11 mouse cellular contexts compared by ENCODE assay signal in the genomic region with DNA sequence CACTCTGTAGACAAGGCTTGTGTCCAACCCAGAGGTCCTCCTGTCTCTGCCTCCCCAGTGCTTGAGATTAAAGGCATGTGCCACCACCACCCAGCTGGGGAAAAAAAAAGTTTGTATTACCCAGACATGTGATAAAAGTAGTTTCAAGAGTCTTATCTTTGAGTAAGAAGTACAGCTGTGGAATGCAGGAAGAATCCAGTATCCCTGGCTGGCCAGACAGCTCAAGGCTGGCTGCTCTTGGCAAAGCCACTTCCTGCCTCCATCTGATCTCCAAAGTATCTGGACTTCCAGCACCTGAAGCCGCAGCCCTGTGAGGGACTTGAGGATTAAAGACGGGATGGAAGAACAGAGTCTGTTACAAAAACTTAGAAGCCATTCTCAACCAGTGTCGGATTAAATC.
DNase-seq lines count a peak whose midpoint lies in the region; ATAC-seq and TF ChIP-seq lines count a peak whose summit lies in the region.
"Had no signal": no experiment of that assay in that cellular context is flagged by ENCODE, and none has a peak within 500 bp of the region (broad histone marks: within the 10 kb centered on the region; RNA-seq: fewer than 3 reads in every experiment).

No protein-coding gene starts in this region.

- TF ChIP-seq CTCF in layer of hippocampus, adult 2 months (conservative IDR thresholded peaks at IDR 0.05) = no peak
- no peak for TF ChIP-seq CTCF in G1E (IDR thresholded peaks at IDR 0.05; ENCODE audit: low read depth, low read length)
- TF ChIP-seq CTCF in hindbrain, postnatal 0 days (IDR thresholded peaks at IDR 0.05; ENCODE audit: low read depth) = no peak

- H3K27ac ChIP-seq in embryonic facial prominence, embryonic 12.5 days = peak overlapping the region; percentile 46; the same call in 1 of the 2 replicates
- no peak overlapping the region for H3K27ac ChIP-seq in embryonic facial prominence, embryonic 10.5 days (replicated peaks)
- H3K27ac ChIP-seq in layer of hippocampus, adult 2 months = peak overlapping the region; percentile 41; the same call in 1 of the 2 replicates
- peak overlapping the region; percentile 8; the same call in 1 of the 2 replicates for H3K27ac ChIP-seq in hindbrain, postnatal 0 days
- H3K27ac ChIP-seq: kidney, postnatal 0 days had no signal

- no peaks in the 10 kb centered on the region for H3K9me3 ChIP-seq in embryonic facial prominence, embryonic 12.5 days
- H3K9me3 ChIP-seq in embryonic facial prominence, embryonic 10.5 days = peaks cover 6% of the 10 kb centered on the region
- H3K9me3 ChIP-seq in G1E (replicated peaks) = no peaks in the 10 kb centered on the region
- H3K9me3 ChIP-seq in hindbrain, postnatal 0 days (ENCODE audit: low read length) = no peaks in the 10 kb centered on the region

- H3K36me3 ChIP-seq in embryonic facial prominence, embryonic 12.5 days = peaks cover 17% of the 10 kb centered on the region
- H3K36me3 ChIP-seq in embryonic facial prominence, embryonic 10.5 days (replicated peaks) = peaks cover 31% of the 10 kb centered on the region
- peaks cover 91% of the 10 kb centered on the region for H3K36me3 ChIP-seq in G1E (replicated peaks)
- 0 out of 2 replicates have a peak, but pooled peaks cover 15% of the 10 kb centered on the region for H3K36me3 ChIP-seq in hindbrain, postnatal 0 days (ENCODE audit: insufficient read depth, low read length)

- no peak for DNase-seq in embryonic facial prominence, embryonic 10.5 days (ENCODE audit: low spot score)
- no peak for DNase-seq in layer of hippocampus, adult 2 months (ENCODE audit: low spot score in 2 of 2)
- DNase-seq in layer of hippocampus, adult 18-20 months (ENCODE audit: low spot score in 2 of 2) = no peak
- no peak for DNase-seq in G1E (ENCODE audit: low spot score)
- no peak for DNase-seq in hindbrain, postnatal 0 days (ENCODE audit: low spot score)
- no peak for DNase-seq in cerebellum, postnatal 10 days
- DNase-seq: forebrain, postnatal 0 days; lung, postnatal 14 days had no signal

- no peak for ATAC-seq in embryonic facial prominence, embryonic 12.5 days (ENCODE audit: insufficient number of reproducible peaks, insufficient read depth, low FRiP score, low TSS enrichment)
- peak; percentile 64; the same call in 1 of the 2 replicates for ATAC-seq in G1E (ENCODE audit: extremely low read depth, insufficient number of reproducible peaks, low FRiP score, poor library complexity, severe bottlenecking)
- ATAC-seq in hindbrain, postnatal 0 days = no peak
- no peak for ATAC-seq in inflammation-experienced regulatory T-cells, adult 6 months
- ATAC-seq: forebrain, postnatal 0 days had no signal

- no peak overlapping the region for H3K9ac ChIP-seq in embryonic facial prominence, embryonic 12.5 days
- no peak overlapping the region for H3K9ac ChIP-seq in hindbrain, postnatal 0 days (replicated peaks; ENCODE audit: low read length)
- H3K9ac ChIP-seq: forebrain, postnatal 0 days had no signal

- H3K4me1 ChIP-seq in embryonic facial prominence, embryonic 12.5 days = peaks cover 31% of the 10 kb centered on the region
- H3K4me1 ChIP-seq in embryonic facial prominence, embryonic 10.5 days = peaks cover 57% of the 10 kb centered on the region
- H3K4me1 ChIP-seq in G1E (ENCODE audit: insufficient read depth, low read depth, low read length) = peaks cover 30% of the 10 kb centered on the region
- no peaks in the 10 kb centered on the region; the same call in 1 of the 2 replicates for H3K4me1 ChIP-seq in hindbrain, postnatal 0 days (ENCODE audit: insufficient read depth, low read length)

- 71% methylated on average over 3 of the region's 3 CpGs for WGBS in embryonic facial prominence, embryonic 12.5 days
- 80% methylated on average over 3 of the region's 3 CpGs for WGBS in embryonic facial prominence, embryonic 10.5 days
- 75% methylated on average over 3 of the region's 3 CpGs for WGBS in hindbrain, postnatal 0 days

- H3K4me3 ChIP-seq in embryonic facial prominence, embryonic 12.5 days = no peak overlapping the region
- H3K4me3 ChIP-seq in embryonic facial prominence, embryonic 10.5 days = no peak overlapping the region
- no peak overlapping the region for H3K4me3 ChIP-seq in layer of hippocampus, adult 2 months
- H3K4me3 ChIP-seq in G1E (ENCODE audit: low read depth, low read length) = no peak overlapping the region
- H3K4me3 ChIP-seq in hindbrain, postnatal 0 days (ENCODE audit: low read length) = no peak overlapping the region

- H3K4me2 ChIP-seq in embryonic facial prominence, embryonic 12.5 days (replicated peaks) = no peak overlapping the region
- no peak overlapping the region for H3K4me2 ChIP-seq in hindbrain, postnatal 0 days (ENCODE audit: low read depth, low read length)

- H3K27me3 ChIP-seq in embryonic facial prominence, embryonic 12.5 days = no peaks in the 10 kb centered on the region
- H3K27me3 ChIP-seq in embryonic facial prominence, embryonic 10.5 days (replicated peaks; ENCODE audit: low read depth, poor library complexity, severe bottlenecking) = no peaks in the 10 kb centered on the region
- H3K27me3 ChIP-seq in G1E (ENCODE audit: insufficient read depth, low read length) = no peaks in the 10 kb centered on the region
- H3K27me3 ChIP-seq in hindbrain, postnatal 0 days (ENCODE audit: insufficient read depth, low read length) = no peaks in the 10 kb centered on the region
